Mouse (Mus musculus): ENCODE measurements around the gene Imp4.
A peak's percentile ranks its signal among the peaks of the same experiment; 100 is the strongest.

GRCm38 (mm10) chr1:34439215-34439960 is at the start of gene Imp4, which contains the start of gene Ccdc115:
- TF ChIP-seq CTCF (IDR thresholded peaks at IDR 0.05), result no peak
- TF ChIP-seq EP300 (IDR thresholded peaks at IDR 0.05), result peak; percentile 25; the same call in 1 of the 2 replicates
